Mouse (Mus musculus): ENCODE results near the gene Fgf16. TPM values are rescaled to one million over a fixed set of nuclear protein-coding genes. Genes with fewer than 3 reads are reported as not detected.

Gene Fgf16
- total RNA-seq (2015) (not detected in 2 replicates), total RNA-seq (2017) (not detected in 2 replicates)

- peak; percentile 36; the same call in 1 of the 2 replicates for ATAC-seq (replicated peaks; ENCODE audit: poor library complexity)
These were observed at the start of gene Fgf16 for GRCm38 (mm10) chrX:105764162-105765004. TSS of gene Fgf16 (plus strand) at chrX:105764279.

GRCm38 (mm10) chrX:105714740-105715139, 49.3 kb upstream of the Fgf16 start:
- ATAC-seq (replicated peaks; ENCODE audit: poor library complexity): no peak

DNA sequence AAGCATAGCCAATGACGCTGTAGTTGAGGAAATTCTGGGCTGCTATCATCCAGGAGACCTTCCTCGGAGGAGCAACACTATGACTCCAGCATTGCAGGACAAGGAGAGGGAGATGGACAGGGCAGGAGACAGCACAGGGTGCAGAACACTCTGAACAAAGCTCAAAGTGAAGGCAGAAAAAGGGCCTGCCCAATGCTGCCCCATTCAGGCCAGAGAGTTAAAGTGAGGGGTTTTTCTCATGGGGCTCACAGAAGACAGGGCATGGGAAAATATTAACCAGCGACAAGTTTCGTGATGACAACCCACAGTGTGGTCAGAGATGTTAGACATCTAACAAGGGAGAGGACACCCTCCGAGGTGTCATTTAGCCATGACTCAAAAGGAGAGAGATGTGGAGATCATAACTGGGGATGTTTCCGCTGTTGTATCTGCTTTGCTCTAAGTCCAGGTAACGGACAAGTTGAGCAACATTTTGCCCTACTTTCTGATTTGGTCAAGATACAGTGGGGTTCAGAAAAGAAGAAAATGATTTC, 48.2 kb upstream of the Fgf16 start:
- ATAC-seq (replicated peaks; ENCODE audit: poor library complexity): no peak

DNA sequence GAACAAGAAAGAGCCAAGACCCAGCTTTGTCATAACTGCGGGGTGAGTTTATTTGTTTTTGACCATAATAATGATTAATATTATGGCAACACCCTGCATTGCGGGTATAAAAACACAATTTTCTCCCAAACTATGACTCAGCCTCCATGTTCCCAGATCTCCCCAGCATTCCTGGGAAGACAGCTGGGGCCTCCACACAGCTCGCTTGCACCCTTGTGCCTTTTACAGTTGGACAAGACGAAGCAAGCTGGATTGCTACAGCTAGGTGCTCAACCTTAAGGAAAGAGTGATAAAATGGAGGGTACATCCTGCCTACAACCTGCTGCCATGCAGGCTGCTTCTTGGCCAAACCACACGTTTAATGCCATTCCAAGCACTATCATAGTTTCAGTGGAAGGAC, 45.7 kb upstream of the Fgf16 start:
- no peak for ATAC-seq (replicated peaks; ENCODE audit: poor library complexity)

DNA sequence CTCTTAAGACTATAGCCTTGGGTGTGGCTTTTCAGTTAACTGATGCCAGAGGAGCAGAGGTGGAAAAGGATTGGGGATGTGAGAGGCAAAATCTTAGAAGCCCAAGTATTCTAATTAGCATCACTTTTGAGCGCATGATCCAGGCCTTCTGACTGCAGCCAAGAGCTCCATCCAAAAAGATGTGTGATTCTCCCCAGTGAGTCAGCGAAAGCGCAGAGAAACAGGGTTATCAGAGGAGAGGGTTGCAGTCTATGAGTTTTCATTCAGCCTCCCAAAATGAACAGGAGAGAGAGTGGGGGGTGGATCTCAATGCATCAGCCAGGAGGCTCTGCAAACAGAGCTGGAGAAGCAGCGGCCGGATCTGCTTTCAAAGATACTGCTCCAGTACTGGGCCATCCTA, 45.1 kb upstream of the Fgf16 start:
- ATAC-seq (replicated peaks; ENCODE audit: poor library complexity): no peak

GRCm38 (mm10) chrX:105724174-105724573, 39.9 kb upstream of the Fgf16 start:
- ATAC-seq (replicated peaks; ENCODE audit: poor library complexity): peak; percentile 76

DNA sequence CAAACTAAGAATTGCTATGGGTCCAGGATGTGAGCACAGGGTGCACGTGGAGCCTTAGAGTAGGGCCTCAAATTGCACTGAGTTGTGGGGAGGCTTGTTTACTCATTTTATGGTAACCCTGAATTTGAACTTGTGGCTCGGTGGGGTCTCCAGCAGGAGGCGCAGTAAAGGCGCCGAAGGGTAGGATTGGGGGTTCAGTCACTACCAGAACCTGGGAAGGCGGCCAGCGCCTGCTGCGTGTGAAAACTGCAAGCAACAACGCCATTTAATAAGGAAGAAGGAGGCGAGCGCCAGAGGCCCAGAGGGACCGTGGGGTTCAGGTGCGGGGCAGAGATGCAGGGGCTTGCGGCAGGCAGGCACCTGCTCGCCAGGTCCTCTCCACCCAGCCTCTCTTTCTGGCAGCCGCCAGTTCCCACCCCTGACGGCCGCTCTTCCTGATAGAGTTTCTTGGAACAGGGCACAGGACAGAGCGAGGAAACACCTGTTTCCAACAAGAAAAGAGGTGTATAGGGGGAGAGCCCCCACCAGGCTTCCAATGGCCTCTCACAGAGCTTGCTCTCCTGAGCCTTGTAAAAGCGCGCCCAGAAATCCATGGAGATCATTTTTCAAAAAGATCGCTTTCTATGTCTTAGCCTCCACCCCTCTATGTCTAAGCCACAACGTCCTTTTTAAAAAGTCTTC, 1.1 kb upstream of the Fgf16 start:
- ATAC-seq (replicated peaks; ENCODE audit: poor library complexity): peak; percentile 43

DNA sequence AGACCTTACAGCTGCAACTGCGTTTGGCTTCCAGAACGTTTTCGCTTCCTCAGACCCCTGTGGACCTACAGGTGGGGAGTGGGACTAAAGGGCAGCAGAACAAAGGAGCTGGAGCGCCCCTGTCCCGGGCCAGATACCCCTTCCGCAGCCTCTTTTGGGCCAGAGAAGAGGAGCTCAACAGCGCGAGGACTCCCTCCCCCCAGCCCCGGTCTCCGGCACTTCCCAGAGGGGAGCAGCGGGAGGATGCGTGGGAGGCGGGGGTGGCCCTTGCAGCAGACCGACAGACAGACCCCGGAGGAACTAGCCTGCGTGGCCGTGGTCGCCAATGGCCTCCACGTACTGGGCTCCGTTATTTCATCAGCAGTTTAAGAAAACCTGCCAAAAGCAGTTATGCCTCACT, 467 bp upstream of the Fgf16 start:
- ATAC-seq (replicated peaks; ENCODE audit: poor library complexity): peak; percentile 30; the same call in 1 of the 2 replicates

- peak; percentile 58 for ATAC-seq (replicated peaks; ENCODE audit: poor library complexity)
These were observed 1.1 kb downstream of the Fgf16 start for GRCm38 (mm10) chrX:105765005-105765706.

GRCm38 (mm10) chrX:105766013-105766412, 1.9 kb downstream of the Fgf16 start:
- ATAC-seq (replicated peaks; ENCODE audit: poor library complexity): no peak

GRCm38 (mm10) chrX:105767177-105767764, 3.2 kb downstream of the Fgf16 start:
- ATAC-seq (replicated peaks; ENCODE audit: poor library complexity): no peak

DNA sequence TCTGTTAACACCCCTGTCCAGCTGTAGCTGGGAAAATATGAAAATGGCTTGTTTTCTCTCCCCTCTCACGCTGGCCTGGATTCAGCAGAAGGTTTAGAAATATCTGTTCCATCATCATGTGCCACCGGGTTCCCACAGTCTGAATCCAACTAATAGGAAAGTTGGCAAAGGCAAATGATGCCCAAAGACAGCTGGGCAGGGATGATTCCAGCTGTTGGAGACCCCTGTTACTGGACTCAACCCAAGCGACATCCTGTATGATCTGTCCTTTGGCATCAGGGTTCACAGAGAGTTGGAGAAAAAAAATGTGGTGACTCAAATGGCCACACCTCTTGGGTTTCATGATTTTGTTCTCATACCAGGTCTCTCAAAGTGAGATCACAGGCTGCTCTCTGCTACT, 3.9 kb downstream of the Fgf16 start:
- ATAC-seq (replicated peaks; ENCODE audit: poor library complexity): no peak

DNA sequence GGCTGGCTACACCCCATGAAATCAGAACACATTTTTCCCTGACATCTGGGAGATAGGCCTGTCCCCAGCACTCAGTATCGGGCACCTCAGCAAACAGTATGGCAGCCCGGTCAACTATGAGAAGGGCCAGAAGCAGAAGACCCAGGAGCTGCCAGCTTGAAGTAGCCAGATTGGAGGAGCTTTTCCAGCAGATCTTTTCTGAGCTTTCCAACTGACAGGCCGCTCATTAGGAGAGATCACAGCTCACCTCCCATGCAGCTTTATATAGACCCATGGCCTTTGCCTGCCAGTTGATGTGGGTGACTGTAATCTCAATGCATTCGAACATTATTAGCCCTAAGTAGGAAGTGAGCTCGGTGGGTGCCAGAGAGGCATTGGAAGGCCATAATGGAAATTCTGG, 9.2 kb downstream of the Fgf16 start:
- ATAC-seq (replicated peaks; ENCODE audit: poor library complexity): no peak

DNA sequence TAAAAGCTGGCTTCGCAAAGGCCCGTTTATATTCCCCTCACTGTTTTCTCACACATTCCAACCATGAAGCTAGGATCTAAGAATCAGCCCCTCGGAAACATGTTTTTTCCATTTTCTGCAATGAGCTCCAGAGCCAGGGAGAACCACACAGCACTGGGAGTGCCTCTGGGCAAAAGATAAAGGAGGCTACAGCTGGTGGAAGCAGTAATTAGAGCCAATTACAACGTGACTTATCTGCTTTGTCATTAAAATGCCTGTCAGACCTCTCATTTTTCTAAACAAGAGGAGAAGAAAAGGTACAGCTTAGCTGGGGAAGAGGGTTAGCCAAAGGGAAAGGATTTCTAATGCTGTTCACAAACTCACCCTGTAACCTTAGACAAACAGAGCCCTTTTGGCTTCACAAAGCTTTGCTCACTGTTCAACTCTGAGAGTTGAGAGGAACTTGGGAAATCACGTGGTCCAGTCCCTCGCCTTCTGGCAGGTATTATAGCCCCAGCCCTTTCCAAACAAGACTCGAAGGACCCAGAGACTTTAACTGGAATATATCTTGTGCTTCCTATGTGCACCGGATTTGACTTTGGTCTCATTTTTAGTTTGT, 30.8 kb downstream of the Fgf16 start:
- ATAC-seq (replicated peaks; ENCODE audit: poor library complexity): no peak

- ATAC-seq (replicated peaks; ENCODE audit: poor library complexity): no peak
These were observed 60.4 kb downstream of the Fgf16 start for GRCm38 (mm10) chrX:105824462-105824861.

Other genes with a start within 250 kb of the Fgf16 start
- gene Atrx, start 165.1 kb downstream of the Fgf16 start, total RNA-seq (2015): 149 and 179 TPM in 2 replicates
- 217 and 332 TPM in 2 replicates for gene Atrx, start 165.1 kb downstream of the Fgf16 start, total RNA-seq (2017)
- gene Magt1, start 247.6 kb downstream of the Fgf16 start, total RNA-seq (2015): 71.6 and 77.2 TPM in 2 replicates
- gene Magt1, start 247.6 kb downstream of the Fgf16 start, total RNA-seq (2017): 91.2 and 112 TPM in 2 replicates